Mouse (Mus musculus) kidney, postnatal 14 days (tissue): ENCODE measurements around the gene Eva1c.

Source experiments
- DNase-seq: peaks from one replicate; pipeline ENCODE4 v3.0.0; 2022; ENCODE audit warnings: mixed read lengths

Gene Eva1c

DNA sequence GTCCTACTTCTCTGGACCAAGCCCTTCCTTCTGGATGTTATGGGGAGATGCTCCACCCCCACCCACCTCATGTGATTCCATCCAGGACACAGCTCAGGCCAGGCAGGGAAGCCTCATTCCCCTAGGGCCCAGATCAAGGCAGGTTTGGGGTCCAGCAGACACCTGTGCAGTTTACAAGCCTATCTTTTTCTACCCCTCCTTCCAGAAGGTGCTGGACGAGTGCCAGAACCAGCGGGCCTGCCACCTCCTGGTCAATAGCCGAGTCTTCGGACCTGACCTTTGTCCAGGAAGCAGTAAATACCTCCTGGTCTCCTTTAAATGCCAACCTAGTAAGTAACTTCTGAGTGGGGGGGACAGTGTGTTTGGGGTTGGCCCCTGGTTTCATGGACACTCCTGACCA, 42.8 kb downstream of the Eva1c start:
- DNase-seq = peak; percentile 39

GRCm38 (mm10) chr16:90872936-90873335, 46.4 kb downstream of the Eva1c start:
- DNase-seq = no peak

DNA sequence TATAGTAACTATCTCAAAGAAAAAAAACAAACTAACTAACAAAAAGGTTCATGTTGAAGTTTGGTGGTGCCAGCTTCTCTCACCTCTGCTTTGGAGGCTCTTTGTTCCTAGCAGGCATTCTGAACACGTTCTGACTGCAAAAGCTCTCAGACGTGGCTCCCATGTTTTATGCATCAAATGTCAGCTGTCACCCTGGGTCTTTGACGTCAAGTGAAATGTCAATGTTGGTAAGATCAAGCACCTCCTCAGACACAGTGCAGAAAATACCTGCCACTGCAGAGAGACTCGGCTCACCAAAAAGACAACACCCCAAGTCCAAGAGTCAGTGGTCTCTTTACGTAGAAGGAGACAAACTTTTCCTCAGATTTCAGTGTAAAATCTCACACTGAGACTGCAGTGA, 48.0 kb downstream of the Eva1c start:
- DNase-seq = no peak

DNA sequence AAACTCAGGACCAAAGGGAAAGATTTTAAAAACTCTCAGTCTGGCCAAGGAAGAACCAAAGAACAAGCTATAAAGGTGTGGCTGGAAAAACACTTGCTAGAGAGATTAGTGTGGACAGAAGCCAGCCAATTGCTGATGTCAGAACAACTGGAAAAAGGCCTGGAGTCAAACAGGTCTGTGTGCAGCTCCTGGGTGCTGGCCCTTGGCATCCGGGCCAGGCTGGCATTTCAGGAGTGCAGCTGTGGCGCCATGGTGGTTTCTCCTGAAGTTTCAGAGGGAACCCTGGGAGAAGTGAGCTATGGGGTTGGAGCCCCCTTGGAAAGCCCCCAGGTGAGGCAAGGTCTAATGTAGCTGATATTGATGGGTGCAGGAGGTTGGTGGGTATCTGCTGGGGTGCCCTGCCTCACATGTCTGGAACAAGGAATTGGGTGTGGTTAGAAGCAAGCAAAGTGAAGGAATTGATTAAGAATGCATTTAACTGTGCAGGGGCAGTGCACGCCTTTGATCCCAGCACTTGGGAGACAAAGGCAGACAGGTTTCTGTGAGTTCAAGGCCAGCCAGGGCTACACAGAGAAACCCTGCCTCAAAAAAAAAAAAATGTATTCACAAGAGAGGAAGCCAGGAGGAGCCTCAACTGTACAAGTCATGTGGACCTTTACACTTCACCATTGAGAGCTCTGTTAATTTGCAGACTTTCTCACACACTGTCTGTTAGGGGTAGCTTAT, 51.8 kb downstream of the Eva1c start:
- DNase-seq = no peak

DNA sequence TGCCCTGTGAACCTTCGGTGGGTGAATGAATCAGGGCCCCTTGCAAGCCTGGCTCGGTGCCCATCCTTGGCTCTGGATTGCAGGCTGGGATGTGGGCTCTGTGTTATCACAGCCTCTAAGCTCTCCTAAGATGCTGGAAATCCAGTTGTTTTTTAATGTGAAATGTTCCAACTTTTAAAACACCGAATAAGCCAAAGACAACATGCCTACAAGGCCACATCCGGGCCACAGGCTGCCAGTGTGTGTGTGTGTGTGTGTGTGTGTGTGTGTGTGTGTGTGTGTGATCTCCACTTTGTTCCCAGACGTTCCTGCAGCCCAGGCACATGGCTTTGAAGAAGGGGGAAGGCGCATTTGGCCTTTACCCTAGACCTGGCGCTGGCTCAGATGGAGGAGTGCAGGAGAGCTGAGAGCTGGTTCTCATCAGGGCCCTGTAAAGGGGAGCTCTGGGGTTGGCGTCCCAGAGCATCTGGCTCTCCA, 56.0 kb downstream of the Eva1c start:
- DNase-seq = peak; percentile 62

DNA sequence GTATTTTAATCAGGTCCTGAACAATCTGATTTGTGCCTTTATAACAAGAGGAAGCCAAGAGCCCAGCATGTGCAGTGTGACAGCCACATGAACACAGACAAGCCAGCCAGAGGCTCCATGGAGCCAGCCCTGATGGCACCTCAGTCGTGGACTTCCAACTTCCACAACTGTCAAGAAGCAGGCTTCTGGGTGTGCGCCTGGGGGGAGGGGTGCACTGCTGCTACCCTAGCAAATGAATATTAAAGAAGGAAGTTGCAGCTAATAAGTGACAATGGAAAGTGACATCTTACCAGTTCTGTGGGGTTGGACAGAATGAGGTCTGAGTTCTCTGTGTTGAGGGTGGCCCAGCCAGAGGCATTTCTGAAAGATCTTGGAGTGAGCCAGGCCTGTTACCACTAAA, 58.8 kb downstream of the Eva1c start:
- DNase-seq = no peak

DNA sequence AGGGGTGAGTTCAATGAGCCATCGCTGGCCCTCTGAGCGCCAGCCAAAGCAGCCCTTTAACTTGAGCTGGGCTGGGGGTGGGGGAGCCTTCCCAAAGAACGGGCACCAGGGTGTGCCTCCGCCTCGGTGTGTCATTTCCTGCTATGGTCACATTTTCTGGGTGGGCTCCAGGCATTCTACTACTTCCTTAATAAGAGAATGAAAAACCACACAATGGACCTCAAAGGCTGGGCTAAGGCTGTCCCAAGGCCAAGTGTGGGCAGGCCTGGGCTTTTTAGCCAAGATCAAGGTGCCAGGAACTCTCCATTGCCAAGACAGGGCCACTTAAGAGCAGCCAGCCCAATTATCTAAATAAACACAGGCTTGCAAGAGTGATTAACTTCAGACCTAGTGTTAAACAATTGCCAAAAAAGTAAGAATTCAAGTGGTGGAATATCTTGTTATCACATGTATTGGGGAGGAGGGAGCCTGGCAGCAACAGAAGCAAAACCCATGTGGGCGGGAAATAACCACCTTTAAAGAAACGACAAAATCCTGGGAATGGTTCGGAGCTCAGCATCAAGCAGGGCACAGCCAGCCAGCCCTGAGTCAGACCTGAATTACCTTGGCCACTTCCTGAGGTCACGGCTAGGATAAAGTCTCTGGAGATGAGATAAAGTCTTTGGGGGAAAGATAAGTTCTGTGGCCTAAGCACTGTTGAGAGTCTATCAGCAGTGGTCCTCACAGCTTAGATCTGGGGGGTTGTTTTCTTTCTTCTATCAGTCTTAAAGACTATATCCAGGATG, 59.5 kb downstream of the Eva1c start:
- DNase-seq = peak; percentile 55

GRCm38 (mm10) chr16:90890683-90891082, 64.2 kb downstream of the Eva1c start:
- DNase-seq = no peak

DNA sequence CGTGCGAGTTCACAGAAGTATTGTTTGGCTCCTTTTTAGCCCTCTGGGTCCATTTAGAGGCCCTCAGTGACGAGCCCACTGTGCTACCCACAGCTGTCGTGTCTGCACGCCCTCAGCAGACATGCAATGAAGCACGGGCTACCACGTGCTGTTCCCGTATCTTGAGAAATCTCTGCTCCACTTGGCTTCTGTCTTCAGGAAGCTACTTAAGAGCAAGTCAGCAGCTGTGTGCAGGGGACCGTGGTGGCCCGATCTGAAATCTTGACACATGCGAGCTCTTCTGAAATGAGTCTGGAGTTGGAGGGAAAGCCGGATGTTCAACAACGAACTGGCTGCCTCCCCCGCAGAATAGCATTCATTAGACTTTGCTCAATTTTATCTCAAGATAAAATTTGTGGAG, 65.1 kb downstream of the Eva1c start:
- peak; percentile 56 for DNase-seq

GRCm38 (mm10) chr16:90892081-90892480, 65.6 kb downstream of the Eva1c start:
- DNase-seq = no peak

DNA sequence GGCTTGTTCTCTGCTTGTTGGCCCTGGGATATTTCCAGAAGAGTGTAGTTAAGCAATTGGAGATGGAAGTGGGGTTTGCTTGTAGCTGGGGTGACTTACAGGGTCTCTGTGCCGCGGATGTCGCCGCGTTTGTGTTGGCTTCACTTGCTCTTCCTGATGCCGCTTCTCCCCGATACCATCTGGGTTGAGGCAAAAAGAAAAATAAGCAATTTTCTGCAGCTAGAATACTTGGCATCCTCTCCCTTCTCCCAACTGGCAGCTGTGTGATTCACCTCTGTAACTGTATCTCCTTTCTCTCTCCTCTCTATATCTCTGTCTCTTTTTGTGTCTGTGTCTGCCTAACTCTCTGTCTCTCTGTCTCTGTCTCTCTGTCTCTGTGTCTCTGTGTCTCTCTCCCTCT, 66.5 kb downstream of the Eva1c start:
- no peak for DNase-seq

DNA sequence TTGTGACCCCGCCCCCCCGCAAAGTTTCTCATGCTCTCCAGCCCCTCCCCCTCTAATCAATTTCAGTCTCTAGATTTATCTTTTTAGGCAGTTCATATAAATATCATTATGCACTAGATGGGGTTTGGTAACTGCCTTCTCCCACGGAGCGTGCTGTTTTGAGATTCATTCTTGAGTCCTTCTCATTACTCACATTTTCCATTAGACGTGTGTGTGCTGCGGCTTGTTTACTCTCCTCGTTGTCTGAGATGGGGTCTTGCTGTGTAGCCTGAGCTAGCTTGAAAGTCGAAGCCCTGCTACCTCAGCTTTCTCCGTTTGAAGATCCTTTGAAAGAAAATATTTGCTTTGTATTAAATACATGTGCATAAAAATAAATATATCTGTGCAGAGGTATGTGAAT, 67.3 kb downstream of the Eva1c start:
- no peak for DNase-seq

GRCm38 (mm10) chr16:90897651-90898050, 71.1 kb downstream of the Eva1c start:
- DNase-seq = no peak

GRCm38 (mm10) chr16:90899498-90899897, 73.0 kb downstream of the Eva1c start:
- peak; percentile 32 for DNase-seq

GRCm38 (mm10) chr16:90901364-90901763, 74.8 kb downstream of the Eva1c start:
- peak; percentile 32 for DNase-seq

DNA sequence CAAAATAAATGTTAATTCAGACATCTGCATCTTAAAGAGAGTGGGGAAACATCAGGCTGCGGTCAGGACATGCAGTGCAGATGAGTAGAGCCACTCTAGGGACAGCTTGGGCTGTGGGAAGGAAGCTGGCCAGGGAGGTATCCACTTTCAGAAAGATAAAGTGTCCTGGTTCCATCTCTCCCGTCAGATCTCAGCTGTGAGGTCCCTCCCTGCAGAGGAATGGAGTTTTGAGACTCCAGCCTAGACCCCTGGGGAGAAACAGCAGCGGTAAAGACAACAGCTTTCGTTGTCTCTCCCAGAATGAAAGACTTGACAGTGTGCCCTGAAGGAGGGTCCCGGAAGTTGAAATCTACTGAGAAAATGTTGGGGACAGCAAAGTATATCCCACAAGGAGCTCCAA, 76.8 kb downstream of the Eva1c start:
- DNase-seq = no peak

DNA sequence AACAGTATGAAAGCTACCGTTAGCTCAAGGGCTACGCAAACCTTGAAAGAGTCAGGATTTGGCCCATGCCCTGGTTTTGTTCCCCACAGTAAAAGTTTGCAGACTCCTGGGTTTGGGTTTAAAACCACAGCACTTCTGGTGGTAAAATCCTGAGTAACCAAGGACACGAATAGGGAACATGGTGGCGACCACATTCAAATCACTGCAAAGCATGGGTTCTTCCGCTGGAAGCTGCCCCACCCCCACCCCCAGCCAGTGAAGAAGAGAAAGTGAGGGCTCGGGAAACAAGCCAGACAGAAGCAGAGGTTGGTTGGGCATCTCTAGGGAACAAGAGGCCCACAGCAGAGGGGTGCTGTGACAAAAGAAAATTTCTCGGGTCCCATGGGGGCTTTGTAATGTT, 80.7 kb downstream of the Eva1c start:
- DNase-seq = no peak

GRCm38 (mm10) chr16:90910855-90911533, 84.5 kb downstream of the Eva1c start:
- DNase-seq = no peak

DNA sequence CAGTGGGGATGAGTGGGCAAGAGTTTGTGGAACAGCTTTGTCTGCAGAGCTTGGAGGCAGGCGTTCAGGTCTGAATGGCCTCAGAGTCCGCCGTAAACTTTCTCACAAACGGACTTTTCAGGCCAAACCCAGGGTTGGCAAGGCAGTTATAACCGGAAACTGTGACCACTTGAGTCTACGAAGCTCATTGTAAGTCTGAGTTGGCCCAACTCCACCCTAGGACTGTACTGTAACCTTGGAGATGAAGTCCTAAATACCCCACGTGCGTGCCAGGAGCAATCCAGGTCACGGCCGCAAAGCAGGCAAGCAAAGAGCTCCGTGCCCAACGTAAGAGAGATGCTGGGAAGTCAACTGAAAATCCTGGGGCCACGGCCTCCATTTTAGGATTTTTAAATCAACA, 85.2 kb downstream of the Eva1c start:
- peak; percentile 35 for DNase-seq

- DNase-seq = peak; percentile 70
Measured at GRCm38 (mm10) chr16:90916040-90916481, 89.5 kb downstream of the Eva1c start.

DNA sequence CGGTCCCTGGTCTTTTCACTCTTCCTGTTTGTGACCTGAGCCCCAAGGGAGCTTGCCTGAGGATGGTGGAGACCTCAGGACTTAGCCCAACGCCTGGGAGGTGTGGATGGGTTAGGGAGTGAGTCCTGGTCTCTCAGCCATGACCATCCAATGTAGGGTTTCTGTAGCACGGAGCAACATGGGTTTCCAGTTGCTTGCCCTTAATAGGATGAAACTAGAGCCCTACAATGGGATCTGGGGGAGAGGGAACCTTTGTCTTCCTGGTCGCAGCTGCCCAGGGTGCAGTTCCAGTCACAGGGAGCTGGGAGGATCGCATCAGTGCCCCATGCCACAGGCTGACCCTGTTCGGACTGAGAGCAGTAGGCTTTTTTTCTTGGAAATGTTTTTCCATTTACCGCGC, 90.6 kb downstream of the Eva1c start:
- DNase-seq = no peak

- DNase-seq = no peak
Measured at GRCm38 (mm10) chr16:90921471-90922159, 95.1 kb downstream of the Eva1c start.
